Mouse (Mus musculus) heart, embryonic 14.5 days (tissue): ENCODE measurements around the gene Ypel5. TPM values are rescaled to one million over a fixed set of nuclear protein-coding genes. Genes with fewer than 3 reads are reported as not detected.

Experiments
- ATAC-seq: fragments of 200-750 bp; cut with Nextera tagmentation; 2 replicates; pipeline ENCODE4 v1.8.0; 2017; ENCODE audit warnings: low read depth, moderate TSS enrichment; ENCODE audit not compliant: insufficient number of reproducible peaks, insufficient read depth, low FRiP score
- H3K27ac ChIP-seq, 2 experiments: fragments of 200-500 bp in 1 of 2; fragments of 300-500 bp in 1 of 2; sonication (generic) in 1 of 2; replicated peaks in 1 of 2; 2 replicates each; pipeline ENCODE4 v1.5.1; 2012 to 2014; ENCODE audit warnings: low read depth in 2 of 2, low read length in 2 of 2, control low read depth in 1 of 2, mild to moderate bottlenecking in 1 of 2, mixed read lengths in 1 of 2; ENCODE audit not compliant: control insufficient read depth in 1 of 2, insufficient read depth in 1 of 2
- H3K27me3 ChIP-seq: fragments of 300-500 bp; sonication (generic); 2 replicates; pipeline ENCODE4 v1.6.1; 2014; ENCODE audit warnings: mild to moderate bottlenecking, low read length, control low read depth; ENCODE audit not compliant: control insufficient read depth, insufficient read depth
- H3K36me3 ChIP-seq: fragments of 300-500 bp; sonication (generic); 2 replicates; pipeline ENCODE4 v1.6.1; 2014; ENCODE audit warnings: mild to moderate bottlenecking, control low read depth, low read length, mixed read lengths; ENCODE audit not compliant: control insufficient read depth, insufficient read depth
- H3K4me1 ChIP-seq, 2 experiments: fragments of 200-500 bp in 1 of 2; fragments of 300-500 bp in 1 of 2; sonication (generic) in 1 of 2; 2 replicates each; pipeline ENCODE4 v1.6.1; 2012 to 2014; ENCODE audit warnings: low read length in 2 of 2, control low read depth in 1 of 2, mixed read lengths in 1 of 2; ENCODE audit not compliant: control insufficient read depth in 2 of 2, insufficient read depth in 2 of 2
- H3K4me2 ChIP-seq: fragments of 300-500 bp; sonication (generic); 2 replicates; pipeline ENCODE4 v1.6.1; 2014; ENCODE audit warnings: mild to moderate bottlenecking, low read length
- H3K4me3 ChIP-seq, 2 experiments: fragments of 200-500 bp in 1 of 2; fragments of 300-500 bp in 1 of 2; sonication (generic) in 1 of 2; 2 replicates each; pipeline ENCODE4 v1.5.1; 2012 to 2014; ENCODE audit warnings: low read length in 2 of 2, mild to moderate bottlenecking in 2 of 2, control low read depth in 1 of 2, low read depth in 1 of 2, moderate library complexity in 1 of 2; ENCODE audit not compliant: control insufficient read depth in 1 of 2, insufficient read depth in 1 of 2
- H3K9ac ChIP-seq: fragments of 300-500 bp; sonication (generic); 2 replicates; pipeline ENCODE4 v1.6.1; 2014; ENCODE audit warnings: mild to moderate bottlenecking, low read length
- H3K9me3 ChIP-seq: fragments of 300-500 bp; sonication (generic); 2 replicates; pipeline ENCODE4 v1.6.1; 2016; ENCODE audit warnings: low read length, control low read depth; ENCODE audit not compliant: control insufficient read depth
- WGBS: fragments of 180-500 bp; shearing (Covaris S2); extraction: QIAGEN DNeasy Blood & Tissue Kit; methylation state at CpG from one replicate; pipeline ENCODE4 v1.1.7; 2014; 5-methylcytosine and 5-hydroxymethylcytosine counted together
- polyA plus RNA-seq: library from polyadenylated mRNA; unstranded; fragments of >200 nt; fragmentation: Nextera tagmentation; extraction: Ambion mirVana; gene quantifications from 2 replicates; pipeline ENCODE4 v1.2.1, GENCODE M21; 2014

The Ypel5 gene
- polyA plus RNA-seq, 1 experiment from 2014 or later = 68.6 TPM

DNA sequence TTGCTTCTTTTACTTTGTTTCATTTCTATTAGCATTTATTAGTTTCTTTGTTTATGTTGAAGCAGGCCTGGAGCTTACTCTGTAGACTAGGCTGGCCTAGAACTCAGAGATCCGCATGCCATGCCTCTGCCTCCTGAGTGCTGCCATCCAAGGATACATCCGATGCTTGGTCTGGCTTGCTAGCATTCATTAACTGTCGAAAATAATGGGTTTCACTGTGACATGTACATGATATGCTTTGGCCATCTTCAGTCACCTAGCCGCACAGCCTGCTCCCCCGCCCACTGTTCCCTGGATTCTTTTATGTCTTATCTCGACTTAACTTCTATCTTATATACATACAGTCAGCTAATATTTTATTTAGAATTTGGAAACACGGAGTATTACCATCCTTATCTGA, 60.8 kb downstream of the Ypel5 start:
- WGBS = 85% methylated on average over 7 of the region's 7 CpGs
- H3K36me3 ChIP-seq = no peaks in the 10 kb centered on the region
- H3K27me3 ChIP-seq = no peaks in the 10 kb centered on the region
- no peak overlapping the region for H3K27ac ChIP-seq
- peaks cover 4 to 7% of the 10 kb centered on the region in 2 experiments; a peak in 2 of 4 replicates for H3K4me1 ChIP-seq
- no peak overlapping the region for H3K4me2 ChIP-seq
- ATAC-seq = no peak
- H3K9me3 ChIP-seq = no peaks in the 10 kb centered on the region
- no peak overlapping the region for H3K9ac ChIP-seq
- H3K4me3 ChIP-seq = no peak overlapping the region

DNA sequence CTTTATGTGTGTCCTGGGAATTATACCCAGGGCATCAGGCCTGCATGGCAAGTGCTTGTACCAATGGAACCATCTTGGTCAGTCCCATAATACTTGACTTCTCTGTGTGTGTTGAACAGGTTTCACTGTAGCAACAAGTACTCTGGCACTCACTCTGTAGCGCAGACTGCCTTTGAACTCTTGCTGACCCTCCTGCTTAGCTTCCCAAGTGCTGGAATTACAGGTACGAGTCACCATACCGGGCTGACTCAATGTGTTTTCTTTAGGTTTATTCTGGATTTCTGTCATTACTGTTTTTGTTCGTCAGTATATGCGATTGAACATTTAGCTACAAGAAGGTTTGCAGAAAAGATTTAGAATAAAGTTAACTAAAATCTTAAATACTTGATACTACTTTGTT, 61.7 kb downstream of the Ypel5 start:
- Histone ChIP-seq H3K4me1 (peaks cover 4 to 7% of the 10 kb centered on the region in 2 experiments; a peak in 2 of 4 replicates), H3K27me3 (no peaks in the 10 kb centered on the region), H3K36me3 (no peaks in the 10 kb centered on the region), H3K4me2 (no peak overlapping the region), H3K9ac (no peak overlapping the region), H3K27ac (no peak overlapping the region), H3K4me3 (no peak overlapping the region), H3K9me3 (no peaks in the 10 kb centered on the region)
- no peak for ATAC-seq
- 55% methylated on average over 5 of the region's 5 CpGs for WGBS

DNA sequence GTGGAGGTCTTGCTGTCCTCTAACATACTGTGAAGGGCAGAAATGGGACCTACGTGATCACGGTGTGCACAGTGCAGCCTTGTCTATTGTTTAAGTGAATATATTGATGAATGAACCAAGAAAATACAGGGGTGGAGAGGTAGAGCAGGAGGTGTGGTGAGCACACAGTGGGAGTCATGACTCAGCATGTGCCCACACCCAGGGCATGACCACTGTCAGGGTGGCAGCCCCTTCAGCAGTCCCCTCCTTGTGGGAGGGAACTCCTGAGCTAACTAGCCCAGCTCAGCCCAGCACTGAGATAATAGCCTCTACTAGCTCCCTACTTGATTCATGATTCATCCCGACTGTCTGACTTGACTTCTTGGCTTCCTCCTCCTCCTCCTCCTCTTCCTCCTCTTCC, 62.5 kb downstream of the Ypel5 start:
- no peaks in the 10 kb centered on the region for H3K9me3 ChIP-seq
- H3K4me1 ChIP-seq = peaks cover 7 to 11% of the 10 kb centered on the region in 2 experiments
- no peak overlapping the region for H3K9ac ChIP-seq
- no peaks in the 10 kb centered on the region for H3K36me3 ChIP-seq
- H3K4me3 ChIP-seq = no peak overlapping the region
- no peak for ATAC-seq
- H3K4me2 ChIP-seq = no peak overlapping the region
- 57% methylated on average over 3 of the region's 3 CpGs for WGBS
- H3K27me3 ChIP-seq = no peaks in the 10 kb centered on the region
- H3K27ac ChIP-seq = no peak overlapping the region

Other genes starting within 250 kb of the Ypel5 start
- gene Alk, start 231.8 kb upstream of the Ypel5 start, polyA plus RNA-seq = 0.14 and 0.27 TPM in 2 replicates
- 28.8 and 36.2 TPM in 2 replicates for gene Lbh, start 81.9 kb downstream of the Ypel5 start, polyA plus RNA-seq